Mouse (Mus musculus) lung, embryonic 14.5 days (tissue): Measurements from ENCODE around the gene Kpna2. TPM values are rescaled to one million over a fixed set of nuclear protein-coding genes. Genes with fewer than 3 reads are reported as not detected.
A peak's percentile ranks its signal among the peaks of the same experiment; 100 is the strongest.

Experiments
- ATAC-seq: fragments of 200-750 bp; cut with Nextera tagmentation; 2 replicates; pipeline ENCODE4 v1.8.0; 2017; ENCODE audit warnings: mild to moderate bottlenecking, moderate TSS enrichment, moderate library complexity; ENCODE audit not compliant: insufficient read depth
- DNase-seq: peaks from one replicate; pipeline ENCODE4 v3.0.0-alpha.2; 2015
- H3K27ac ChIP-seq: fragments of 300-500 bp; sonication (generic); 2 replicates; pipeline ENCODE4 v1.5.1; 2014; ENCODE audit warnings: low read depth, mild to moderate bottlenecking, moderate library complexity
- H3K27me3 ChIP-seq: fragments of 300-500 bp; sonication (generic); 2 replicates; pipeline ENCODE4 v1.6.1; 2014; ENCODE audit warnings: low read length, control low read depth; ENCODE audit not compliant: insufficient read depth
- H3K36me3 ChIP-seq: fragments of 300-500 bp; sonication (generic); 2 replicates; pipeline ENCODE4 v1.6.1; 2014; ENCODE audit warnings: control low read depth; ENCODE audit not compliant: insufficient read depth
- H3K4me1 ChIP-seq: fragments of 300-500 bp; sonication (generic); 2 replicates; pipeline ENCODE4 v1.6.1; 2014; ENCODE audit warnings: antibody characterized with exemption, control low read depth; ENCODE audit not compliant: insufficient read depth
- H3K4me2 ChIP-seq: fragments of 300-500 bp; sonication (generic); 2 replicates; pipeline ENCODE4 v1.6.1; 2014; ENCODE audit warnings: mild to moderate bottlenecking
- H3K4me3 ChIP-seq: fragments of 300-500 bp; sonication (generic); 2 replicates; pipeline ENCODE4 v1.5.1; 2014; ENCODE audit warnings: low read depth, low read length
- H3K9ac ChIP-seq: fragments of 300-500 bp; sonication (generic); 2 replicates; pipeline ENCODE4 v1.6.1; 2014
- H3K9me3 ChIP-seq: fragments of 300-500 bp; sonication (generic); 2 replicates; pipeline ENCODE4 v1.6.1; 2016; ENCODE audit warnings: low read depth, low read length, control low read depth
- CTCF ChIP-seq: IDR thresholded peaks from 2 replicates; pipeline ENCODE4 v1.5.1; 2016; ENCODE audit warnings: antibody characterized with exemption, low read depth
- WGBS: fragments of 180-500 bp; shearing (Covaris S2); extraction: QIAGEN DNeasy Blood & Tissue Kit; methylation state at CpG from one replicate; pipeline ENCODE4 v1.1.7; 2014; 5-methylcytosine and 5-hydroxymethylcytosine counted together
- polyA plus RNA-seq: library from polyadenylated mRNA; unstranded; fragments of >200 nt; fragmentation: Nextera tagmentation; extraction: Ambion mirVana; gene quantifications from 2 replicates; pipeline ENCODE4 v1.2.1, GENCODE M21; 2014

Gene Kpna2
- polyA plus RNA-seq, 1 experiment from 2014 or later: 575 TPM

GRCm38 (mm10) chr11:106961471-106962081 is 37.8 kb downstream of the Kpna2 start:
- H3K27ac ChIP-seq: peak overlapping the region; percentile 63; the same call in 1 of the 2 replicates
- peaks cover 10% of the 10 kb centered on the region; the same call in 1 of the 2 replicates for H3K4me1 ChIP-seq
- no peaks in the 10 kb centered on the region for H3K36me3 ChIP-seq
- H3K27me3 ChIP-seq: no peaks in the 10 kb centered on the region
- H3K4me3 ChIP-seq: no peak overlapping the region
- DNase-seq (peak; percentile 45), ATAC-seq (peak; percentile 60)
- H3K4me2 ChIP-seq: no peak overlapping the region
- H3K9me3 ChIP-seq: peaks cover 3% of the 10 kb centered on the region; the same call in 1 of the 2 replicates
- no peak overlapping the region for H3K9ac ChIP-seq
- no peak for TF ChIP-seq CTCF
- 49% methylated on average over 13 of the region's 13 CpGs for WGBS

- H3K4me3 ChIP-seq: no peak overlapping the region
- 88% methylated on average over 5 of the region's 5 CpGs for WGBS
- H3K36me3 ChIP-seq: no peaks in the 10 kb centered on the region
- ATAC-seq (no peak), DNase-seq (no peak)
- H3K27ac ChIP-seq: no peak overlapping the region
- H3K9me3 ChIP-seq: peaks cover 3% of the 10 kb centered on the region; the same call in 1 of the 2 replicates
- no peaks in the 10 kb centered on the region for H3K27me3 ChIP-seq
- no peak overlapping the region for H3K4me2 ChIP-seq
- H3K9ac ChIP-seq: no peak overlapping the region
- H3K4me1 ChIP-seq: peaks cover 10% of the 10 kb centered on the region; the same call in 1 of the 2 replicates
- TF ChIP-seq CTCF: no peak
Observed at GRCm38 (mm10) chr11:106959121-106959520, 40.2 kb downstream of the Kpna2 start.

- DNase-seq (no peak), ATAC-seq (no peak)
- no peak overlapping the region for H3K4me2 ChIP-seq
- H3K4me1 ChIP-seq: peaks cover 10% of the 10 kb centered on the region; the same call in 1 of the 2 replicates
- H3K9ac ChIP-seq: no peak overlapping the region
- no peaks in the 10 kb centered on the region for H3K36me3 ChIP-seq
- TF ChIP-seq CTCF: no peak
- WGBS: 69% methylated on average over 6 of the region's 6 CpGs
- no peak overlapping the region for H3K4me3 ChIP-seq
- no peaks in the 10 kb centered on the region for H3K27me3 ChIP-seq
- H3K27ac ChIP-seq: no peak overlapping the region
- peaks cover 3% of the 10 kb centered on the region; the same call in 1 of the 2 replicates for H3K9me3 ChIP-seq
Observed at GRCm38 (mm10) chr11:106958407-106959071, 40.8 kb downstream of the Kpna2 start.

- WGBS: 51% methylated on average over 12 of the region's 12 CpGs
- H3K9ac ChIP-seq: no peak overlapping the region
- H3K4me3 ChIP-seq: no peak overlapping the region
- no peak overlapping the region for H3K4me2 ChIP-seq
- H3K27me3 ChIP-seq: no peaks in the 10 kb centered on the region
- H3K27ac ChIP-seq: peak overlapping the region; percentile 63; the same call in 1 of the 2 replicates
- peaks cover 10% of the 10 kb centered on the region; the same call in 1 of the 2 replicates for H3K4me1 ChIP-seq
- ATAC-seq: peak; percentile 52; the same call in 1 of the 2 replicates
- no peaks in the 10 kb centered on the region for H3K36me3 ChIP-seq
- no peak for TF ChIP-seq CTCF
- DNase-seq: peak; percentile 81
- H3K9me3 ChIP-seq: peaks cover 3% of the 10 kb centered on the region; the same call in 1 of the 2 replicates
Observed at GRCm38 (mm10) chr11:106957271-106957980, 41.9 kb downstream of the Kpna2 start.

GRCm38 (mm10) chr11:106954566-106954965 is 44.8 kb downstream of the Kpna2 start:
- no peak overlapping the region for H3K27ac ChIP-seq
- no peak for ATAC-seq

GRCm38 (mm10) chr11:106954116-106954515 is 45.2 kb downstream of the Kpna2 start:
- Histone ChIP-seq H3K9me3 (peaks cover 3% of the 10 kb centered on the region; the same call in 1 of the 2 replicates), H3K9ac (no peak overlapping the region), H3K4me1 (no peaks in the 10 kb centered on the region), H3K4me2 (no peak overlapping the region), H3K27me3 (no peaks in the 10 kb centered on the region), H3K36me3 (no peaks in the 10 kb centered on the region), H3K4me3 (no peak overlapping the region), H3K27ac (no peak overlapping the region)
- WGBS: 67% methylated on average over 9 of the region's 9 CpGs
- ATAC-seq (no peak), DNase-seq (no peak)
- no peak for TF ChIP-seq CTCF

More at GRCm38 (mm10) chr11:106954566-106954965, 44.8 kb downstream of the Kpna2 start:
- H3K9me3 ChIP-seq: peaks cover 3% of the 10 kb centered on the region; the same call in 1 of the 2 replicates
- no peak overlapping the region for H3K4me3 ChIP-seq
- no peak for DNase-seq
- no peaks in the 10 kb centered on the region for H3K36me3 ChIP-seq
- 65% methylated on average over 8 of the region's 8 CpGs for WGBS
- H3K4me1 ChIP-seq: no peaks in the 10 kb centered on the region
- no peak overlapping the region for H3K9ac ChIP-seq
- H3K27me3 ChIP-seq: no peaks in the 10 kb centered on the region
- H3K4me2 ChIP-seq: no peak overlapping the region
- no peak for TF ChIP-seq CTCF

Other genes with a start within 250 kb of the Kpna2 start
- gene Pecam1, start 248.9 kb downstream of the Kpna2 start, polyA plus RNA-seq: 89.5 and 95.9 TPM in 2 replicates
- gene Milr1, start 248.3 kb downstream of the Kpna2 start, polyA plus RNA-seq: 1.6 and 1.7 TPM in 2 replicates
- gene Polg2, start 220.0 kb downstream of the Kpna2 start, polyA plus RNA-seq: 8.6 and 9.9 TPM in 2 replicates
- 408 and 429 TPM in 2 replicates for gene Ddx5, start 210.4 kb downstream of the Kpna2 start, polyA plus RNA-seq
- 17.1 and 18.8 TPM in 2 replicates for gene Cep95, start 210.3 kb downstream of the Kpna2 start, polyA plus RNA-seq
- gene Smurf2, start 78.8 kb downstream of the Kpna2 start, polyA plus RNA-seq: 21.5 and 23.3 TPM in 2 replicates
- gene 1810010H24Rik, start 26.1 kb upstream of the Kpna2 start, polyA plus RNA-seq: 5.1 and 7.3 TPM in 2 replicates
- 40.6 and 41.7 TPM in 2 replicates for gene Bptf, start 132.6 kb upstream of the Kpna2 start, polyA plus RNA-seq
- gene Nol11, start 189.8 kb upstream of the Kpna2 start, polyA plus RNA-seq: 65.1 and 66.2 TPM in 2 replicates